Mouse (Mus musculus) 3T3-L1 (cell line): ENCODE data around the gene Gm5458.
"Not testable (repeated sequence)": the region's sequence is repeated elsewhere in the genome, so short reads cannot be mapped to it uniquely, and the experiment has no call there.

Experiments
- DNase-seq: peaks from one replicate; pipeline ENCODE4 v3.0.0-alpha.2; 2015; ENCODE audit warnings: low read depth, low spot score

Gene Gm5458

DNA sequence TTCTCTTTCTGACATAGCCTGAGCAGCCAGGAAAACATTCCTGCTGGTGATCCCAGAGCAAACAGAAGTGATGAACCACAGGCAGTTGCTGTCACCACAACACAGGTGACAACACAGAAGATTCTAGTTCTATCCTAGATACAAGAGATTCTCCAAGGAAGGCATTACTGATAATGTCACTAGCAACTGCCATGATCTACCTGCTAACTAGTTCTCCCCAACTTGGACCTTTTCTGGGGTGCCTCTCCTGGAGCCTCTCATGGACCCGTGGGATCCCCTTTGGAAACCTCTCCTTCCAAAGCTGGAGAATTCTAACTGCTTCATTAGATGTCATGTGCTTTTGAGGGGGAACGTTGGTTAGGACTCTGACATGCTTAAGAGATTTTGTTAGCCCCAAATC lies at the start of gene Gm5458:
Gene Gm5458, minus strand, starts transcription at position 101 of the 400 bp plus-strand sequence.
- DNase-seq: not testable (repeated sequence)

DNA sequence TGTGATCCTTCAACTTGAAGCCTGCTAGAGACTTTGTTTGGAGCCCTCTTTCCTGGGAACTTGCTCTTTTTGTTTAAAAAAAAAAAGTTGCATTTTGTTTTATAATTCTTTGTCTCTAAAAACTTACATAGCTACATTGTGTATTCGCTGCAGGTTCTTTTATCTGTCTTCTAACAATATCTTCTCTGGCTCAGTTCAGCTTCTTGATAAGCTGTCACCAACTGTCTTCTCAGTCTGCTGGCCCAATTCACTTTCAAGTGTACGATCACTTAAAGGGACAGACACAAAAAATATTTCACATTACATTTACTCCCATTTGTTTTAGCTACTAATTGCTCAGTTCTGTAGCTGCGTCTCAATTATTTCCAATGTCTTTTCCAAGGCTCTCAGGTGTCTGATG lies 43.9 kb upstream of the Gm5458 start:
- no peak for DNase-seq

GRCm38 (mm10) chr14:19584804-19585667 lies 17.3 kb downstream of the Gm5458 start, which contains the start of gene Gm2237:
Gm2237 (minus strand) TSS chr14:19585135.
- peak; percentile 2 for DNase-seq

DNA sequence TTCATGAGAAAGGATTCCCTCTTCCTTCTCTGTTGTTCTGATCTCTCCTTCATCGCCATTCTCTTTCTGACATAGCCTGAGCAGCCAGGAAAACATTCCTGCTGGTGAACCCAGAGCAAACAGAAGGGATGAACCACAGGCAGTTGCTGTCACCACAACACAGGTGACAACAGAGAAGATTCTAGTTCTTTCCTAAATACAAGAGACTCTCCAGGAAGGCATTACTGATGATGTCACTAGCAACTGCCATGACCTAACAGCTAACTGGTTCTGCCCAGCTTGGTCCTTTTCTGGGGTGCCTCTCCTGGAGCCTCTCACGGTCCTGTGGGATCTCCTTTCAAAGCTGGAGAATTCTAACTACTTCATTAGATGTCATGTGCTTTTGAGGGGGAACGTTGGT lies 52.5 kb downstream of the Gm5458 start, which contains the start of gene Gm2244:
Gene Gm2244, minus strand, starts transcription at position 101 of the 400 bp plus-strand sequence.
- not testable (repeated sequence) for DNase-seq
